In genomic region chr17:72522381-72522780, GRCm38 (mm10) we compare ENCODE assay signal across 9 mouse cellular contexts.
DNase-seq lines count a peak whose midpoint lies in the region; ATAC-seq and TF ChIP-seq lines count a peak whose summit lies in the region.
"Had no signal": no experiment of that assay in that cellular context is flagged by ENCODE, and none has a peak within 500 bp of the region (broad histone marks: within the 10 kb centered on the region; RNA-seq: fewer than 3 reads in every experiment).

No protein-coding gene starts in this region.

- no peak overlapping the region for H3K27ac ChIP-seq in forebrain, embryonic 10.5 days
- no peak overlapping the region for H3K27ac ChIP-seq in forebrain, embryonic 12.5 days
- no peak overlapping the region for H3K27ac ChIP-seq in lung, postnatal 0 days (ENCODE audit: low read length)
- H3K27ac ChIP-seq: heart, embryonic 13.5 days had no signal

- WGBS in forebrain, embryonic 10.5 days: 20% methylated on average over 4 of the region's 4 CpGs
- WGBS in forebrain, embryonic 12.5 days: 24% methylated on average over 4 of the region's 4 CpGs
- 16% methylated on average over 4 of the region's 4 CpGs for WGBS in lung, postnatal 0 days

- H3K36me3 ChIP-seq in forebrain, embryonic 10.5 days (replicated peaks): no peaks in the 10 kb centered on the region
- H3K36me3 ChIP-seq in forebrain, embryonic 12.5 days (replicated peaks): no peaks in the 10 kb centered on the region
- no peaks in the 10 kb centered on the region for H3K36me3 ChIP-seq in lung, postnatal 0 days (ENCODE audit: insufficient read depth, low read length)
- H3K36me3 ChIP-seq: heart, embryonic 13.5 days had no signal

- H3K27me3 ChIP-seq in forebrain, embryonic 10.5 days (ENCODE audit: poor library complexity, severe bottlenecking): no peaks in the 10 kb centered on the region
- H3K27me3 ChIP-seq in forebrain, embryonic 12.5 days: no peaks in the 10 kb centered on the region
- no peaks in the 10 kb centered on the region for H3K27me3 ChIP-seq in lung, postnatal 0 days (replicated peaks; ENCODE audit: insufficient read depth, low read length)
- H3K27me3 ChIP-seq: heart, embryonic 13.5 days had no signal

- no peaks in the 10 kb centered on the region for H3K4me1 ChIP-seq in forebrain, embryonic 10.5 days
- H3K4me1 ChIP-seq in forebrain, embryonic 12.5 days: no peaks in the 10 kb centered on the region
- no peaks in the 10 kb centered on the region for H3K4me1 ChIP-seq in lung, postnatal 0 days (ENCODE audit: insufficient read depth, low read depth, low read length)
- H3K4me1 ChIP-seq: heart, embryonic 13.5 days had no signal

- H3K4me3 ChIP-seq in forebrain, embryonic 10.5 days: no peak overlapping the region
- no peak overlapping the region for H3K4me3 ChIP-seq in forebrain, embryonic 12.5 days (replicated peaks)
- H3K4me3 ChIP-seq in lung, postnatal 0 days (ENCODE audit: low read depth, low read length): no peak overlapping the region
- H3K4me3 ChIP-seq: heart, embryonic 13.5 days had no signal

- no peak for ATAC-seq in forebrain, embryonic 12.5 days (ENCODE audit: low FRiP score)
- peak; percentile 17; the same call in 1 of the 2 replicates for ATAC-seq in lung, postnatal 0 days

- TF ChIP-seq CTCF in lung, postnatal 0 days (IDR thresholded peaks at IDR 0.05): peak; percentile 76

- H3K9me3 ChIP-seq in forebrain, embryonic 10.5 days: no peaks in the 10 kb centered on the region
- no peaks in the 10 kb centered on the region for H3K9me3 ChIP-seq in forebrain, embryonic 12.5 days
- H3K9me3 ChIP-seq in lung, postnatal 0 days (ENCODE audit: low read length): no peaks in the 10 kb centered on the region
- H3K9me3 ChIP-seq: heart, embryonic 13.5 days had no signal

- DNase-seq in forebrain, embryonic 10.5 days (ENCODE audit: extremely low spot score, low spot score): peak; percentile 27
- DNase-seq in NIH3T3 (ENCODE audit: low read depth): peak; percentile 66
- DNase-seq in cerebellum, postnatal 36 days: peak; percentile 65 to 78
- peak; percentile 37 for DNase-seq in gastrocnemius, postnatal 10 days
- peak; percentile 70 to 91 for DNase-seq in layer of hippocampus, adult 18-20 months (ENCODE audit: low spot score in 2 of 2)
- DNase-seq in lung, postnatal 0 days (ENCODE audit: low spot score): peak; percentile 58
- DNase-seq in right cerebral cortex, postnatal 25 days: peak; percentile 71

- no peak for TF ChIP-seq EP300 in lung, postnatal 0 days (IDR thresholded peaks at IDR 0.05)

- no peak overlapping the region for H3K4me2 ChIP-seq in forebrain, embryonic 12.5 days
- H3K4me2 ChIP-seq in lung, postnatal 0 days (replicated peaks; ENCODE audit: low read depth, low read length): no peak overlapping the region
- H3K4me2 ChIP-seq: heart, embryonic 13.5 days had no signal

- H3K9ac ChIP-seq in forebrain, embryonic 12.5 days: no peak overlapping the region
- H3K9ac ChIP-seq in lung, postnatal 0 days (replicated peaks; ENCODE audit: low read depth): no peak overlapping the region
- H3K9ac ChIP-seq: heart, embryonic 13.5 days had no signal

Comparison
In these comparisons a context has a peak if more than half of its experiments do, and no peak if none do; other contexts are left out.
1. DNase-seq: peak in every context shown above with its lines; median percentile 80 in layer of hippocampus, adult 18-20 months; 72 in cerebellum, postnatal 36 days; 71 in right cerebral cortex, postnatal 25 days; 66 in NIH3T3; 58 in lung, postnatal 0 days; 37 in gastrocnemius, postnatal 10 days; 27 in forebrain, embryonic 10.5 days.